Mouse (Mus musculus) lung, adult 2 months (tissue): ENCODE data around the gene Gm37240. TPM values are rescaled to one million over a fixed set of nuclear protein-coding genes. Genes with fewer than 3 reads are reported as not detected.

Source experiments
- DNase-seq: peaks from one replicate; pipeline ENCODE4 v3.0.0; 2022
- H3K4me1 ChIP-seq: fragments of 200-500 bp; 2 replicates; pipeline ENCODE4 v1.6.1; 2011; ENCODE audit warnings: low read length; ENCODE audit not compliant: control insufficient read depth, insufficient read depth
- H3K4me3 ChIP-seq: fragments of 200-500 bp; replicated peaks from 2 replicates; pipeline ENCODE3; 2011; ENCODE audit warnings: low read depth, mild to moderate bottlenecking, control low read depth, low read length; ENCODE audit errors: extremely low read depth
- CTCF ChIP-seq: fragments of 200-500 bp; IDR thresholded peaks from 2 replicates; pipeline ENCODE4 v1.5.1; 2011; ENCODE audit warnings: mild to moderate bottlenecking, low read length, control low read depth; ENCODE audit not compliant: insufficient read depth
- POLR2A ChIP-seq: fragments of 200-500 bp; IDR thresholded peaks from 2 replicates; pipeline ENCODE4 v1.6.1; 2011; ENCODE audit warnings: low read depth, mild to moderate bottlenecking, control low read depth, low read length, borderline replicate concordance; ENCODE audit errors: extremely low read depth
- WGBS: fragments of 180-500 bp; shearing (Covaris S2); methylation state at CpG from one replicate; pipeline ENCODE4 v1.1.7; 2018; 5-methylcytosine and 5-hydroxymethylcytosine counted together
- polyA plus RNA-seq: library from polyadenylated mRNA; depleted of rRNA; stranded (reverse); fragments of >200 nt; gene quantifications from 2 replicates; pipeline ENCODE4 v1.2.3, GENCODE M21; 2012

Gm37240 gene
- polyA plus RNA-seq, 1 experiment, result 16.9 TPM

- no peaks in the 10 kb centered on the region for H3K4me1 ChIP-seq
- TF ChIP-seq CTCF (no peak), POLR2A (no peak)
- no peak overlapping the region for H3K4me3 ChIP-seq
- WGBS, result 77% methylated on average over 5 of the region's 5 CpGs
- DNase-seq, result no peak
Observed at GRCm38 (mm10) chr3:85282816-85283215, 604.5 kb downstream of the Gm37240 start.

GRCm38 (mm10) chr3:85275075-85275474, 612.2 kb downstream of the Gm37240 start:
- peak; percentile 41 for DNase-seq
- 48% methylated on average over 10 of the region's 10 CpGs for WGBS
- Histone ChIP-seq H3K4me1 (no peaks in the 10 kb centered on the region), H3K4me3 (no peak overlapping the region)
- TF ChIP-seq CTCF (no peak), POLR2A (no peak)

- 66% methylated on average over 2 of the region's 2 CpGs for WGBS
- no peak for DNase-seq
- Histone ChIP-seq H3K4me3 (no peak overlapping the region), H3K4me1 (no peaks in the 10 kb centered on the region)
- no peak for TF ChIP-seq CTCF
- no peak for TF ChIP-seq POLR2A
Observed at GRCm38 (mm10) chr3:85271491-85271890, 615.8 kb downstream of the Gm37240 start.

- TF ChIP-seq CTCF, result no peak
- TF ChIP-seq POLR2A, result no peak
- Histone ChIP-seq H3K4me1 (no peaks in the 10 kb centered on the region), H3K4me3 (no peak overlapping the region)
- WGBS, result 82% methylated on average over 2 of the region's 2 CpGs
- no peak for DNase-seq
Observed at GRCm38 (mm10) chr3:85264963-85265362, 622.4 kb downstream of the Gm37240 start.

- no peaks in the 10 kb centered on the region for H3K4me1 ChIP-seq
- 53% methylated on average over 6 of the region's 6 CpGs for WGBS
- no peak overlapping the region for H3K4me3 ChIP-seq
- DNase-seq, result no peak
- no peak for TF ChIP-seq POLR2A
- no peak for TF ChIP-seq CTCF
Observed at GRCm38 (mm10) chr3:85264546-85264945, 622.8 kb downstream of the Gm37240 start.

- DNase-seq, result no peak
- WGBS, result 83% methylated on average over 5 of the region's 5 CpGs
- TF ChIP-seq CTCF (no peak), POLR2A (no peak)
- H3K4me1 ChIP-seq, result no peaks in the 10 kb centered on the region
- no peak overlapping the region for H3K4me3 ChIP-seq
Observed at GRCm38 (mm10) chr3:85254526-85254925, 632.8 kb downstream of the Gm37240 start.

GRCm38 (mm10) chr3:85251631-85252030, 635.7 kb downstream of the Gm37240 start:
- no peaks in the 10 kb centered on the region for H3K4me1 ChIP-seq
- 66% methylated on average over 6 of the region's 6 CpGs for WGBS
- H3K4me3 ChIP-seq, result no peak overlapping the region
- TF ChIP-seq CTCF, result no peak
- TF ChIP-seq POLR2A, result no peak
- no peak for DNase-seq

- H3K4me3 ChIP-seq, result no peak overlapping the region
- H3K4me1 ChIP-seq, result no peaks in the 10 kb centered on the region
- TF ChIP-seq POLR2A (no peak), CTCF (no peak)
- 65% methylated on average over 3 of the region's 3 CpGs for WGBS
- DNase-seq, result no peak
Observed at GRCm38 (mm10) chr3:85246131-85246530, 641.2 kb downstream of the Gm37240 start.

- no peak overlapping the region for H3K4me3 ChIP-seq
- TF ChIP-seq POLR2A (no peak), CTCF (no peak)
- WGBS, result 67% methylated on average over 3 of the region's 3 CpGs
- no peak for DNase-seq
- H3K4me1 ChIP-seq, result no peaks in the 10 kb centered on the region
Observed at GRCm38 (mm10) chr3:85236546-85236945, 650.8 kb downstream of the Gm37240 start.

- WGBS, result 47% methylated on average over 6 of the region's 6 CpGs
- DNase-seq, result no peak
- no peak for TF ChIP-seq CTCF
- TF ChIP-seq POLR2A, result no peak
- no peak overlapping the region for H3K4me3 ChIP-seq
- H3K4me1 ChIP-seq, result no peaks in the 10 kb centered on the region
Observed at GRCm38 (mm10) chr3:85232846-85233245, 654.5 kb downstream of the Gm37240 start.
